Mouse (Mus musculus) olfactory bulb, adult 2 months (tissue): Measurements from ENCODE around the gene 2300003K06Rik.

Source experiments
- CTCF ChIP-seq: fragments of 200-500 bp; IDR thresholded peaks from 2 replicates; pipeline ENCODE4 v1.5.1; 2012; ENCODE audit warnings: low read depth, mild to moderate bottlenecking, low read length, moderate library complexity; ENCODE audit not compliant: insufficient read depth
- POLR2A ChIP-seq: fragments of 200-500 bp; IDR thresholded peaks from 2 replicates; pipeline ENCODE4 v1.6.1; 2012; ENCODE audit warnings: mild to moderate bottlenecking, low read depth, low read length, moderate library complexity; ENCODE audit not compliant: insufficient read depth

DNA sequence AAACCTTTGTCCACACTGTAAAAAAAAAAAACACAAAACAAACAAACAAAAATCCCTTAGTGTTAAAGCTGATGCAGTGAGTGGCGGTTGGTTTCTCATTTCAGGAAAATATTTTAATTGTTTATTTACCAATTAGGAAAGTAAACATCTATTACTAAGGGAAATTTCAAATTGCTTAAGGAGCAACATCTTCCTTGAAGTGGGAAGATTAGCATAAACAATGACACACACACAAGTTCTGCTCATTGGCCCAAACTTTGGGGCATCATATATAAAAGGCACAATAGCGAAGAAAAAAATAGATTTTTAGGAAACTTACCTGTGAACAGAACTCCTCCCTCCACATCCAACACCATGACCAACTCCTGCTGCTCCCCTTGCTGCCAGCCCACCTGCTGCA, 19.8 kb upstream of the 2300003K06Rik start, which contains the start of gene Gm11568:
- TF ChIP-seq CTCF (no peak), POLR2A (no peak)
